Mouse (Mus musculus): ENCODE data around the gene Egr2.

DNA sequence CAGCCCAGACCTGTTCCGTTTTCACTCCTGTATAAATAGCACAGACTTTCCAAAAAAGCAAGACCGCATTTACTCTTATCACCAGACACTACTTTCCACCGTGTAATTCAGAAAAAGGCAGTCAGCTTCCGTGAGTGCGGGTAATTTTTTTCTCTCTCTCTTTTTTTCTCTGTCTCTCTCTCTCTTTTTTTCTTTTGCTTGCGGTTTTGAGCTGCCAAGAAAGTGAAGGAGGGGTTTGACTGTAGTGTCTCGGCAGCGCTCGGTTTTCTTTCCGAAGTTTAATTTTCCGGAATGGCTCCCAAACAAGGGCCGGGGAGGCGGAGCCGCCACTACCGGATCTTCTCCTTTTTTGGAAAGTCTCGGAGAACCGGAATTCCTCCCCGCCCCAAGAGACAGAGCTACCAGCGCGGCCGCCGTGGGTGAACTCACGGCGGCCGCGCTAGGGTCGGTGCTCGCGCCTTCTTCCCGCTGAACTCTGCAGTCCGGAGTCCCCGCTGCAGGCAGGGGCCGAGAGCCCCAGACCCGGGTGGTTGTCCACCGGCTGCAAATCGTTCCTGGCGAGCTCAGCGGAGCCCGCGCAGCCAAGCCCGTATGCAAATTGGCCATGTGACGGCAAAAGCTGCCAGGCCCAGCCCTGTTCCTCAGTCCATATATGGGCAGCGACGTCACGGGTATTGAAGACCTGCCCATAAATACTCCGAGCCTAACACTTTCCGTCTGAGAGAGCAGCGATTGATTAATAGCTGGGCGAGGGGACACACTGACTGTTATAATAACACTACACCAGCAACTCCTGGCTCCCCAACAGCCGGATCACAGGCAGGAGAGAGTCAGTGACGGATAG lies 2.1 kb downstream of the Egr2 start:
- no peak for TF ChIP-seq CTCF (IDR thresholded peaks at IDR 0.05; ENCODE audit: low read depth, low read length)
- TF ChIP-seq POLR2A (IDR thresholded peaks at IDR 0.05; ENCODE audit: insufficient read depth, low read length): no peak
